Mouse (Mus musculus) erythroblast, embryonic 14.5 days (primary cell): Measurements from ENCODE around the gene Kif5a.

Experiments
- GATA1 ChIP-seq: IDR thresholded peaks from 2 replicates; pipeline ENCODE4 v1.6.1; 2012; ENCODE audit warnings: low read length, inconsistent platforms, mixed read lengths
- TAL1 ChIP-seq: IDR thresholded peaks from 3 replicates; pipeline ENCODE4 v1.6.1; 2012; ENCODE audit warnings: low read length, inconsistent platforms, mixed read lengths

- no peak for TF ChIP-seq GATA1
- TF ChIP-seq TAL1 = no peak
Measured at GRCm38 (mm10) chr10:127198492-127198891, 64.7 kb downstream of the Kif5a start.
